9 mouse cellular contexts compared by ENCODE assay signal in the genomic region with DNA sequence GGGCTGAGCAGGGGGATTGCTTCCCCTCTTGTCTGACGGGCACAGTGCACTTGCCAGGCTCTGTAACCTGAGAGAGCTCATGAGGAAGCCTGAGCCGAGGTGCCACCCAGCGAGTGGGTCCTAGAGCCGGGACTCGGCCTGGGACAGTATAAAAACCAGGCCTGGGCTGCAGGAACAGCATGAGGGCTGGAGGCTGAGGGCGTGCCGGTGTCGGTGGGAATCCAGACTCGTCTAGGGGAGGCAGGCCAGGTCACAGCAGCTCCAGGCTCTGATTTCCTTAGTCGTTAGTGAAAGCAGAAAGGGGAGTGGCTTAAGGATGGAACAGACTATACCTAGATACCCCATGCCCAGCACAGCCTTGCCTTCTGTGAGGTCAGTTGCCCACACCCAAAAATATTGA. TPM values are rescaled to one million over a fixed set of nuclear protein-coding genes. Genes with fewer than 3 reads are reported as not detected.
DNase-seq lines count a peak whose midpoint lies in the region; ATAC-seq and TF ChIP-seq lines count a peak whose summit lies in the region.
"Had no signal": no experiment of that assay in that cellular context is flagged by ENCODE, and none has a peak within 500 bp of the region (broad histone marks: within the 10 kb centered on the region; RNA-seq: fewer than 3 reads in every experiment).

No protein-coding gene starts in this region.

- ATAC-seq in heart, embryonic 13.5 days (ENCODE audit: extremely low read depth, insufficient number of reproducible peaks, low FRiP score, low TSS enrichment) = no peak
- ATAC-seq in forebrain, embryonic 11.5 days (replicated peaks; ENCODE audit: low FRiP score) = no peak
- peak; percentile 2; the same call in 1 of the 2 replicates for ATAC-seq in limb, embryonic 13.5 days (ENCODE audit: low FRiP score, low read depth)
- no peak for ATAC-seq in megakaryocyte-erythroid progenitor cell, adult 5-6 weeks (replicated peaks; ENCODE audit: low FRiP score, low TSS enrichment, poor library complexity, severe bottlenecking)
- ATAC-seq in inflammation-experienced regulatory T-cells, adult 6 months = no peak

- no peak overlapping the region; the same call in 1 of the 2 replicates for H3K27ac ChIP-seq in heart, embryonic 13.5 days (replicated peaks)
- H3K27ac ChIP-seq in forebrain, embryonic 11.5 days (ENCODE audit: low read depth, low read length) = no peak overlapping the region
- H3K27ac ChIP-seq in limb, embryonic 13.5 days = peak overlapping the region; percentile 69; the same call in 1 of the 2 replicates

- peaks cover 33% of the 10 kb centered on the region for H3K4me1 ChIP-seq in heart, embryonic 13.5 days
- H3K4me1 ChIP-seq in E14TG2a.4 (replicated peaks; ENCODE audit: low read depth, low read length) = peaks cover 83% of the 10 kb centered on the region
- H3K4me1 ChIP-seq in forebrain, embryonic 11.5 days (replicated peaks; ENCODE audit: control insufficient read depth, insufficient read depth, low read length) = no peaks in the 10 kb centered on the region
- H3K4me1 ChIP-seq in limb, embryonic 13.5 days = peaks cover 16% of the 10 kb centered on the region

- no peak for DNase-seq in heart, adult 8-10 months (ENCODE audit: low spot score)
- no peak for DNase-seq in forebrain, embryonic 11.5 days (ENCODE audit: low spot score)
- DNase-seq in left cerebral cortex, postnatal 4 days = no peak

- intact Hi-C loops in left cerebral cortex, postnatal 4 days (cut with DNase I) = loop anchor here (2.0 kb wide), 1 partner anchor 135 kb away; the partner anchor contains the start of gene Bcl2l1

- 75% methylated on average over 10 of the region's 10 CpGs for WGBS in heart, embryonic 13.5 days
- 79% methylated on average over 10 of the region's 10 CpGs for WGBS in forebrain, embryonic 11.5 days
- WGBS in limb, embryonic 13.5 days = 43% methylated on average over 10 of the region's 10 CpGs

- H3K27me3 ChIP-seq in heart, embryonic 13.5 days (replicated peaks) = no peaks in the 10 kb centered on the region
- H3K27me3 ChIP-seq in E14TG2a.4 (ENCODE audit: insufficient read depth, low read length) = no peaks in the 10 kb centered on the region
- no peaks in the 10 kb centered on the region for H3K27me3 ChIP-seq in forebrain, embryonic 11.5 days (ENCODE audit: control insufficient read depth, insufficient read depth, low read length)
- no peaks in the 10 kb centered on the region for H3K27me3 ChIP-seq in limb, embryonic 13.5 days
- H3K27me3 ChIP-seq: liver, embryonic 15.5 days had no signal

- H3K9ac ChIP-seq in heart, embryonic 13.5 days = peak overlapping the region; percentile 80
- H3K9ac ChIP-seq in forebrain, embryonic 11.5 days (ENCODE audit: low read length) = peak overlapping the region; percentile 30; the same call in 1 of the 2 replicates
- H3K9ac ChIP-seq in limb, embryonic 13.5 days = peak overlapping the region; percentile 70; the same call in 1 of the 2 replicates

- no peaks in the 10 kb centered on the region for H3K9me3 ChIP-seq in heart, embryonic 13.5 days
- no peaks in the 10 kb centered on the region for H3K9me3 ChIP-seq in E14TG2a.4 (ENCODE audit: low read length)
- no peaks in the 10 kb centered on the region for H3K9me3 ChIP-seq in forebrain, embryonic 11.5 days (ENCODE audit: control insufficient read depth, low read length)
- H3K9me3 ChIP-seq in limb, embryonic 13.5 days = no peaks in the 10 kb centered on the region
- H3K9me3 ChIP-seq: liver, embryonic 15.5 days had no signal

- H3K4me2 ChIP-seq in heart, embryonic 13.5 days = no peak overlapping the region
- H3K4me2 ChIP-seq in forebrain, embryonic 11.5 days (ENCODE audit: low read depth, low read length, severe bottlenecking) = no peak overlapping the region
- no peak overlapping the region for H3K4me2 ChIP-seq in limb, embryonic 13.5 days (replicated peaks)
- H3K4me2 ChIP-seq: liver, embryonic 15.5 days had no signal

- TF ChIP-seq CTCF in E14TG2a.4 (conservative IDR thresholded peaks at IDR 0.05; ENCODE audit: low read length) = no peak

- peaks cover 75% of the 10 kb centered on the region for H3K36me3 ChIP-seq in heart, embryonic 13.5 days
- H3K36me3 ChIP-seq in E14TG2a.4 (ENCODE audit: insufficient read depth, low read length) = peaks cover 69% of the 10 kb centered on the region
- H3K36me3 ChIP-seq in forebrain, embryonic 11.5 days (ENCODE audit: control insufficient read depth, insufficient read depth, low read length) = peaks cover 8% of the 10 kb centered on the region; the same call in 1 of the 2 replicates
- peaks cover 78% of the 10 kb centered on the region for H3K36me3 ChIP-seq in limb, embryonic 13.5 days

- no peak overlapping the region for H3K4me3 ChIP-seq in heart, embryonic 13.5 days
- H3K4me3 ChIP-seq in E14TG2a.4 (replicated peaks; ENCODE audit: low read length) = peak overlapping the region; percentile 56
- H3K4me3 ChIP-seq in forebrain, embryonic 11.5 days (ENCODE audit: low read depth, low read length) = no peak overlapping the region
- no peak overlapping the region for H3K4me3 ChIP-seq in limb, embryonic 13.5 days
- H3K4me3 ChIP-seq: liver, embryonic 15.5 days had no signal

RNA-seq across cellular contexts. Expression of gene Mcts2, which starts 9.2 kb away (rescaled TPM):
- polyA plus RNA-seq in heart, embryonic 13.5 days (2015; fragmentation: Nextera tagmentation; extraction: Ambion mirVana) = 23.0 and 25.3 TPM in 2 replicates
- total RNA-seq in heart, adult 8-10 months (2022) = 10 to 100 TPM; 15.0 to 19.6 (median 16.6) TPM
- 37.9 and 39.5 TPM in 2 replicates for polyA plus RNA-seq in forebrain, embryonic 11.5 days (2014; fragmentation: Nextera tagmentation; extraction: Ambion mirVana)
- 29.2 and 30.0 TPM in 2 replicates for polyA plus RNA-seq in limb, embryonic 13.5 days (2015; fragmentation: Nextera tagmentation; extraction: Ambion mirVana)
- total RNA-seq in megakaryocyte-erythroid progenitor cell, adult 5-6 weeks (2014; fragmentation: Nextera tagmentation) = 12.5 and 20.3 TPM in 2 replicates
- total RNA-seq in megakaryocyte-erythroid progenitor cell, adult 5-6 weeks (2017) = 5.8 and 6.2 TPM in 2 replicates
- polyA plus RNA-seq in inflammation-experienced regulatory T-cells, adult 6 months (2017; shearing (Covaris generic)) = 1 to 10 TPM; 2.4 to 3.7 (median 2.5) TPM
- total RNA-seq in left cerebral cortex, postnatal 4 days (2021) = 10 to 100 TPM; 30.4 to 32.5 TPM

RNA-seq across cellular contexts. Expression of gene H13, which starts 26.8 kb away (rescaled TPM):
- 81.9 and 84.7 TPM in 2 replicates for polyA plus RNA-seq in heart, embryonic 13.5 days (2015; fragmentation: Nextera tagmentation; extraction: Ambion mirVana)
- total RNA-seq in heart, adult 8-10 months (2022) = 10 to 100 TPM; 34.4 to 36.3 (median 35.1) TPM
- polyA plus RNA-seq in forebrain, embryonic 11.5 days (2014; fragmentation: Nextera tagmentation; extraction: Ambion mirVana) = 110 and 112 TPM in 2 replicates
- polyA plus RNA-seq in limb, embryonic 13.5 days (2015; fragmentation: Nextera tagmentation; extraction: Ambion mirVana) = 156 and 159 TPM in 2 replicates
- total RNA-seq in megakaryocyte-erythroid progenitor cell, adult 5-6 weeks (2014; fragmentation: Nextera tagmentation) = 66.9 and 68.1 TPM in 2 replicates
- 56.1 and 69.1 TPM in 2 replicates for total RNA-seq in megakaryocyte-erythroid progenitor cell, adult 5-6 weeks (2017)
- 10 to 100 TPM; 61.6 to 72.9 (median 72.1) TPM for polyA plus RNA-seq in inflammation-experienced regulatory T-cells, adult 6 months (2017; shearing (Covaris generic))
- total RNA-seq in left cerebral cortex, postnatal 4 days (2021) = 100 to 1,000 TPM; 149 to 160 TPM

RNA-seq across cellular contexts. Expression of gene Id1, which starts 40.0 kb away (rescaled TPM):
- polyA plus RNA-seq in heart, embryonic 13.5 days (2015; fragmentation: Nextera tagmentation; extraction: Ambion mirVana) = 56.7 and 58.8 TPM in 2 replicates
- total RNA-seq in heart, adult 8-10 months (2022) = 10 to 100 TPM; 43.3 to 63.6 (median 58.4) TPM
- 51.1 and 53.1 TPM in 2 replicates for polyA plus RNA-seq in forebrain, embryonic 11.5 days (2014; fragmentation: Nextera tagmentation; extraction: Ambion mirVana)
- 232 and 236 TPM in 2 replicates for polyA plus RNA-seq in limb, embryonic 13.5 days (2015; fragmentation: Nextera tagmentation; extraction: Ambion mirVana)
- total RNA-seq in megakaryocyte-erythroid progenitor cell, adult 5-6 weeks (2014; fragmentation: Nextera tagmentation) = not detected in 2 replicates
- not detected in 2 replicates for total RNA-seq in megakaryocyte-erythroid progenitor cell, adult 5-6 weeks (2017)
- under 1 TPM in 1 of 3 experiments, not detected in 2; 0.91 TPM for polyA plus RNA-seq in inflammation-experienced regulatory T-cells, adult 6 months (2017; shearing (Covaris generic))
- 10 to 100 TPM; 25.6 to 27.6 TPM for total RNA-seq in left cerebral cortex, postnatal 4 days (2021)

RNA-seq across cellular contexts. Expression of gene Cox4i2, which starts 58.0 kb away (rescaled TPM):
- polyA plus RNA-seq in heart, embryonic 13.5 days (2015; fragmentation: Nextera tagmentation; extraction: Ambion mirVana) = 11.8 and 13.4 TPM in 2 replicates
- 10 to 100 TPM; 10.3 to 16.2 (median 12.4) TPM for total RNA-seq in heart, adult 8-10 months (2022)
- polyA plus RNA-seq in forebrain, embryonic 11.5 days (2014; fragmentation: Nextera tagmentation; extraction: Ambion mirVana) = 4.6 and 5.5 TPM in 2 replicates
- polyA plus RNA-seq in limb, embryonic 13.5 days (2015; fragmentation: Nextera tagmentation; extraction: Ambion mirVana) = 32.0 and 34.4 TPM in 2 replicates
- total RNA-seq in megakaryocyte-erythroid progenitor cell, adult 5-6 weeks (2014; fragmentation: Nextera tagmentation) = not detected in 2 replicates
- not detected in 2 replicates for total RNA-seq in megakaryocyte-erythroid progenitor cell, adult 5-6 weeks (2017)
- not detected for polyA plus RNA-seq in inflammation-experienced regulatory T-cells, adult 6 months (2017; shearing (Covaris generic))
- 1 to 10 TPM; 1.7 to 1.9 TPM for total RNA-seq in left cerebral cortex, postnatal 4 days (2021)

Comparison
In these comparisons a context has a peak if more than half of its experiments do, and no peak if none do; other contexts are left out.
1. H3K9ac ChIP-seq: peak in every context shown above with its lines; median percentile 80 in heart, embryonic 13.5 days; 70 in limb, embryonic 13.5 days; 30 in forebrain, embryonic 11.5 days.
2. RNA of gene Id1, which starts 40.0 kb away (polyA plus RNA-seq): 232 to 236 TPM in limb, embryonic 13.5 days, 56.7 to 58.8 TPM in heart, embryonic 13.5 days and 51.1 to 53.1 TPM in forebrain, embryonic 11.5 days; 0.91 TPM in inflammation-experienced regulatory T-cells, adult 6 months; every median in the first group is over 10 times any median in the second.